Mouse (Mus musculus) liver, embryonic 14.5 days (tissue): ENCODE measurements around the gene Armc9.

ENCODE experiments used
- CTCF ChIP-seq: IDR thresholded peaks from 2 replicates; pipeline ENCODE4 v1.5.1; 2016; ENCODE audit warnings: antibody characterized with exemption, low read depth, control low read depth
- EP300 ChIP-seq: IDR thresholded peaks from 2 replicates; pipeline ENCODE4 v1.6.1; 2016; ENCODE audit warnings: antibody characterized with exemption, low read depth

DNA sequence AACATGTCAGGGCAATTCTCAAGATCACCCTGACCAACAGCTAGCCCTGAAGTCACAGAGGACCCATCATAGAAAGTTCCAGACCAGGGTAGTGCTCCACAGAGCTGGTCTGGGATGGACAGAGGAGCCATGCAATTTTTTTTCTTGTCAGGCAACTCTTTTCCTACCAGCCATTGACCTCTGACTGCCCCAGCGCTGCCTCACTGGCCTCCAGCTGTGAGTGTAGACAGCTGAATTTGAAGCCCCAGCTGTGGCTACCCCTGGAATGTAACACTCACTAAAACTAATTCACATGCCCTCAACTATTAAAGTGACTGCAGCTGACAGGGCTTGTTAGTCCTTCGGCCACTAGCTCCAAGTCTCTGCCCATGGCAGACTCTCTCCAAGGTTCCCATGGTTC lies 145.5 kb downstream of the Armc9 start:
- TF ChIP-seq CTCF (no peak), EP300 (no peak)
